Mouse (Mus musculus) frontal cortex, postnatal 25 days (tissue): ENCODE measurements around the gene Hrh3.

Experiments
- DNase-seq, 2 experiments: peaks; one replicate each; pipeline ENCODE4 v3.0.0; 2022; ENCODE audit warnings: low spot score in 2 of 2

Gene Hrh3

GRCm38 (mm10) chr2:180063338-180064131 is 40.8 kb downstream of the Hrh3 start:
- DNase-seq: no peak

- no peak for DNase-seq
Measured at GRCm38 (mm10) chr2:180053001-180053400, 51.3 kb downstream of the Hrh3 start.

- no peak for DNase-seq
Measured at GRCm38 (mm10) chr2:180051986-180052733, 52.1 kb downstream of the Hrh3 start.

GRCm38 (mm10) chr2:180050986-180051385 is 53.3 kb downstream of the Hrh3 start:
- peak; percentile 74 to 78 for DNase-seq
